Mouse (Mus musculus) spleen, postnatal 14 days (tissue): ENCODE data around the gene Zbtb25.

Experiments used
- DNase-seq, 2 experiments: peaks; one replicate each; pipeline ENCODE4 v3.0.0; 2021 to 2022; ENCODE audit warnings: low spot score in 2 of 2

The Zbtb25 gene

GRCm38 (mm10) chr12:76369206-76369977 lies at the start of gene Zbtb25:
TSS of gene Zbtb25 (minus strand) at chr12:76369602.
- DNase-seq = peak; percentile 64 to 74

- no peak for DNase-seq
These were observed 48.9 kb upstream of the Zbtb25 start for GRCm38 (mm10) chr12:76418346-76418745.

GRCm38 (mm10) chr12:76417433-76417854 lies 48.0 kb upstream of the Zbtb25 start, which contains the start of gene Ppp1r36:
TSS of gene Ppp1r36 (plus strand) at chr12:76417538.
- DNase-seq = no peak

GRCm38 (mm10) chr12:76415383-76416010 lies 46.1 kb upstream of the Zbtb25 start:
- no peak for DNase-seq

GRCm38 (mm10) chr12:76409166-76409565 lies 39.8 kb upstream of the Zbtb25 start:
- DNase-seq = no peak

GRCm38 (mm10) chr12:76407184-76407583 lies 37.8 kb upstream of the Zbtb25 start:
- DNase-seq = no peak

GRCm38 (mm10) chr12:76405971-76406370 lies 36.6 kb upstream of the Zbtb25 start:
- DNase-seq = no peak

GRCm38 (mm10) chr12:76405183-76405970 lies 36.0 kb upstream of the Zbtb25 start:
- DNase-seq = no peak

- no peak for DNase-seq
These were observed 35.4 kb upstream of the Zbtb25 start for GRCm38 (mm10) chr12:76404836-76405182.

GRCm38 (mm10) chr12:76403886-76404537 lies 34.6 kb upstream of the Zbtb25 start, which contains the start of gene Hspa2:
TSS of gene Hspa2 (plus strand) at chr12:76404176.
- DNase-seq = peak; percentile 95 to 97

- no peak for DNase-seq
These were observed 33.8 kb upstream of the Zbtb25 start for GRCm38 (mm10) chr12:76402991-76403885.

- no peak for DNase-seq
These were observed 32.3 kb upstream of the Zbtb25 start for GRCm38 (mm10) chr12:76401674-76402073.

- DNase-seq = no peak
These were observed 27.9 kb upstream of the Zbtb25 start for GRCm38 (mm10) chr12:76397281-76397680.

GRCm38 (mm10) chr12:76392979-76393378 lies 23.6 kb upstream of the Zbtb25 start:
- DNase-seq = no peak

- DNase-seq = no peak
These were observed 22.3 kb upstream of the Zbtb25 start for GRCm38 (mm10) chr12:76391595-76392271.

- no peak for DNase-seq
These were observed 19.4 kb upstream of the Zbtb25 start for GRCm38 (mm10) chr12:76388794-76389193.

- DNase-seq = no peak
These were observed 15.9 kb upstream of the Zbtb25 start for GRCm38 (mm10) chr12:76385342-76385741.

GRCm38 (mm10) chr12:76380151-76380550 lies 10.7 kb upstream of the Zbtb25 start:
- DNase-seq = no peak

GRCm38 (mm10) chr12:76378556-76378955 lies 9.2 kb upstream of the Zbtb25 start:
- DNase-seq = no peak

GRCm38 (mm10) chr12:76377726-76378125 lies 8.3 kb upstream of the Zbtb25 start:
- no peak for DNase-seq
